Mouse (Mus musculus): ENCODE measurements around the gene Atp6v0d1. TPM values are rescaled to one million over a fixed set of nuclear protein-coding genes. Genes with fewer than 3 reads are reported as not detected.

The Atp6v0d1 gene
- total and polyA plus RNA-seq, 3 experiments, result 51.1 to 83.8 TPM; not detected in 1

GRCm38 (mm10) chr8:105573427-105573826 lies 7.6 kb upstream of the Atp6v0d1 start (continued):
- TF ChIP-seq GATA1 (IDR thresholded peaks at IDR 0.05; ENCODE audit: low read depth, low read length) (no peak), TBP (IDR thresholded peaks at IDR 0.05; ENCODE audit: low read depth, low read length) (0 out of 2 replicates have a peak, but pooled peaks have one; percentile 43), USF1 (IDR thresholded peaks at IDR 0.05; ENCODE audit: low read depth, low read length) (peak; percentile 80), GABPA (IDR thresholded peaks at IDR 0.05; ENCODE audit: low read depth, low read length) (no peak), TCF12 (IDR thresholded peaks at IDR 0.05; ENCODE audit: low read depth, low read length) (peak; percentile 36; the same call in 1 of the 2 replicates), ELF1 (IDR thresholded peaks at IDR 0.05; ENCODE audit: low read depth, low read length) (no peak), TAL1 (IDR thresholded peaks at IDR 0.05; ENCODE audit: low read length) (no peak), ZMIZ1 (IDR thresholded peaks at IDR 0.05; ENCODE audit: low read depth, low read length) (no peak), CTCF (IDR thresholded peaks at IDR 0.05 in 2 of 3, conservative IDR thresholded peaks at IDR 0.05 in 1 of 3; ENCODE audit: control insufficient read depth in 1 of 3, insufficient read depth in 1 of 3, low read depth in 2 of 3, low read length in 3 of 3, poor library complexity in 1 of 3, severe bottlenecking in 1 of 3) (no peak), POLR2AphosphoS5 (IDR thresholded peaks at IDR 0.05; ENCODE audit: borderline replicate concordance, low read depth, low read length) (no peak), POLR2A (IDR thresholded peaks at IDR 0.05; ENCODE audit: control insufficient read depth in 1 of 2, insufficient read depth in 1 of 2, low read depth in 1 of 2, low read length in 2 of 2, poor library complexity in 1 of 2) (no peak), MEF2A (IDR thresholded peaks at IDR 0.05; ENCODE audit: extremely low read depth, insufficient replicate concordance, low read depth, low read length, poor library complexity, severe bottlenecking) (no peak), MAZ (IDR thresholded peaks at IDR 0.05; ENCODE audit: low read depth, low read length) (0 out of 2 replicates have a peak, but pooled peaks have one; percentile 56), KAT2A (conservative IDR thresholded peaks at IDR 0.05; ENCODE audit: low read depth, low read length) (no peak), E2F4 (IDR thresholded peaks at IDR 0.05; ENCODE audit: borderline replicate concordance, low read depth, low read length) (no peak), MAFK (IDR thresholded peaks at IDR 0.05; ENCODE audit: borderline replicate concordance, low read depth, low read length) (no peak), MYB (IDR thresholded peaks at IDR 0.05; ENCODE audit: low read depth, low read length) (no peak), RAD21 (IDR thresholded peaks at IDR 0.05; ENCODE audit: low read depth, low read length) (no peak), POLR2AphosphoS2 (IDR thresholded peaks at IDR 0.05; ENCODE audit: low read length) (0 out of 2 replicates have a peak, but pooled peaks have one; percentile 36), ZC3H11A (IDR thresholded peaks at IDR 0.05; ENCODE audit: low read depth, low read length) (no peak), MAX (IDR thresholded peaks at IDR 0.05; ENCODE audit: low read length) (peak; percentile 54), BHLHE40 (IDR thresholded peaks at IDR 0.05; ENCODE audit: borderline replicate concordance, low read depth, low read length) (no peak), MYC (IDR thresholded peaks at IDR 0.05; ENCODE audit: low read depth, low read length) (peak; percentile 80), JUND (IDR thresholded peaks at IDR 0.05; ENCODE audit: low read depth, low read length) (peak; percentile 100)

- Histone ChIP-seq H3K27ac (ENCODE audit: control insufficient read depth, low read depth, low read length) (no peak overlapping the region), H3K9ac (ENCODE audit: control insufficient read depth, low read depth, low read length, poor library complexity, severe bottlenecking) (no peak overlapping the region), H3K36me3 (ENCODE audit: control insufficient read depth in 1 of 2, insufficient read depth in 2 of 2, low read length in 2 of 2) (peaks cover 0 to 7% of the 10 kb centered on the region in 2 experiments; a peak in 2 of 4 replicates), H3K27me3 (ENCODE audit: control insufficient read depth in 1 of 2, insufficient read depth in 2 of 2, low read length in 2 of 2) (no peaks in the 10 kb centered on the region), H3K4me3 (ENCODE audit: control insufficient read depth in 1 of 2, insufficient read depth in 1 of 2, low read depth in 2 of 2, low read length in 2 of 2) (no peak overlapping the region), H3K4me1 (ENCODE audit: control insufficient read depth in 1 of 2, insufficient read depth in 2 of 2, low read length in 2 of 2) (peaks cover 3 to 12% of the 10 kb centered on the region in 2 experiments; a peak in 3 of 4 replicates), H3K9me3 (replicated peaks; ENCODE audit: insufficient read depth, low read length) (no peaks in the 10 kb centered on the region), H3K79me2 (ENCODE audit: control insufficient read depth, insufficient read depth, low read length, poor library complexity) (peaks cover 1% of the 10 kb centered on the region; the same call in 1 of the 2 replicates)
- DNase-seq (ENCODE audit: low read depth, low spot score), result no peak
- TF ChIP-seq MYC (IDR thresholded peaks at IDR 0.05; ENCODE audit: low read depth, low read length), result no peak
- TF ChIP-seq EP300 (IDR thresholded peaks at IDR 0.05; ENCODE audit: low read depth in 1 of 2, low read length in 2 of 2), result no peak
- TF ChIP-seq ZMIZ1 (IDR thresholded peaks at IDR 0.05; ENCODE audit: low read depth, low read length), result no peak
- TF ChIP-seq E2F4 (IDR thresholded peaks at IDR 0.05; ENCODE audit: borderline replicate concordance, low read depth, low read length), result no peak
- TF ChIP-seq MAX (IDR thresholded peaks at IDR 0.05; ENCODE audit: low read length), result no peak
- no peak for TF ChIP-seq MXI1 (IDR thresholded peaks at IDR 0.05; ENCODE audit: low read depth, low read length)
- TF ChIP-seq CHD1 (IDR thresholded peaks at IDR 0.05; ENCODE audit: low read depth, low read length), result no peak
- no peak for TF ChIP-seq NELFE (IDR thresholded peaks at IDR 0.05; ENCODE audit: low read depth, low read length)
- TF ChIP-seq POLR2AphosphoS5 (IDR thresholded peaks at IDR 0.05; ENCODE audit: borderline replicate concordance, low read depth, low read length), result no peak
- TF ChIP-seq JUND (IDR thresholded peaks at IDR 0.05; ENCODE audit: low read depth, low read length), result no peak
- TF ChIP-seq USF2 (IDR thresholded peaks at IDR 0.05; ENCODE audit: borderline replicate concordance in 1 of 2, insufficient read depth in 1 of 2, low read depth in 1 of 2, low read length in 2 of 2), result no peak
- TF ChIP-seq TCF12 (IDR thresholded peaks at IDR 0.05; ENCODE audit: low read depth, low read length), result no peak
- no peak for TF ChIP-seq ELF1 (IDR thresholded peaks at IDR 0.05; ENCODE audit: low read depth, low read length)
- no peak for TF ChIP-seq KAT2A (conservative IDR thresholded peaks at IDR 0.05; ENCODE audit: low read depth, low read length)
- no peak for TF ChIP-seq POLR2AphosphoS2 (IDR thresholded peaks at IDR 0.05; ENCODE audit: low read length)
- no peak for TF ChIP-seq MEF2A (IDR thresholded peaks at IDR 0.05; ENCODE audit: extremely low read depth, insufficient replicate concordance, low read depth, low read length, poor library complexity, severe bottlenecking)
Observed at GRCm38 (mm10) chr8:105571810-105572209, 6.0 kb upstream of the Atp6v0d1 start.

All from MEL (cell line).